Mouse (Mus musculus) spleen, postnatal 4 days (tissue): Measurements from ENCODE around the gene Acvr2a.

Source experiments
- DNase-seq, 2 experiments: peaks; one replicate each; pipeline ENCODE4 v3.0.0; 2022; ENCODE audit warnings: low spot score in 2 of 2

Gene Acvr2a

DNA sequence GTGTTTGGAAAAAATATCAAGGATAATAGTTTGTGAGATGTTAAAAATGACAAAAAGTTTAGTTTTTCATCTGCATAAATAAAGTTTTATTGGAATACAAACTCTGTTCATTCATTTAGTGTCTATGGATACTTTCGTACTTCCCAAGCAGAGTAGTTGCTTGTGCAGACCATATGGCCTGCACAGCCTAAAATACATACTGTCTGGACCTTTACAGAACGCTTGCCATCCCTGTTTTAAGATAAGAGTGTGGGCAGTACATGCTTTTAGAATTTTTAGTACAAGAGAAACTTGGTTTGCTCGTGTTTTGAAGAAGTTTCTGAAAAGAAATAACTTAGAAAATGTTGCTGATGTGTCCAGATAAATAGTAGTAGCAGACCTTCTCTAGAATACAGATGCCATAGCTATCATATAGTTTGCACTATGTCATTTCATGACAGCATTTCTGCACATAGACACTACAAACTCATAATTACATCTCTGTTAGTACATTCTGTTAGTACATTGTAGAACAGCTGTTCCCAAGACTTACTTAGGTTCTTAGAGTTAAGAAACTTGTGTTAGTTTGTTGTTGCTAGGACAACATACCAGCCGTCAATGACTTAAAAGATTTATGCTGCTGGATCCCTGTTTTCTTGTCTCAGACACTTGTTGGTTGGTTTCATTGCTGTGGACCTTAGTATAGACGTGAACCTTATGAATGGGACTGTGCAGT lies 54.4 kb downstream of the Acvr2a start:
- no peak for DNase-seq

DNA sequence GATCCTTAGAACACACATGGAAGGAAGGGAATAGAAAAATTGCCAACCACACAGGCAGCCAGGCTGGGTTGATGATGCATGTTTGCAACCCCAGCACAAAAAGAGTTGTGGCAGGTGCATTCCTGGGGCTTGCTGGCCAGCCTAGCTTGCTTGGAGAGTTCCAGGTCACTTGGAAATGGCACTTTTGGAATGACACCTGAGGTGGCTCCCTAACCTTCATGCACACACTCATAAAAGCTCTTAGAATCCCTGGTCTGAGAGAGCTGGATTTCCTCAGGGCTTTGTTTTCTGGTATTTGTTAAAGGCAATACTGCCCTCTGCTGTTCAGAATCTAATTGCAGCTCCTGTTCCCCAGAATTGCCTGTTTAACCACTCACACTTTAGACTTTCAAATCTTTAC lies 72.0 kb downstream of the Acvr2a start:
- no peak for DNase-seq

DNA sequence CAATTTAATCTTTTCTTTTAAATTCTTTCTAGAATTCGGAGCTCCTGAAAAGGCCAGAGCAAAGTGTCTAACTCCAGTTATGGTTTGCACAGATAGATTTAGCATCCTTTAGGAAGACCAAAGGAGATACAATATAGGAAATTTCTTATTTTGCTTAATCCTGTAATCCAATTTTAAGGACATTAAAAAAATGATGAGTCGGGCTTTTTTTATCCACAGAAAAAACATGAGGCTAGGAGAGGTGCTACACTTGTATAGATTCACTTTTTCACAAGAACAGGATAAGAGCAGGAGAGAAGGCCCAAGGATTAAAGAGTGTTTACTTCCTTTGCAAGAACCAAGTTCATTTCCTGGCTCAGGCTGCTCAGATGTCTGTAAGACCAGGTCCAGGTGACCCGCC lies 81.3 kb downstream of the Acvr2a start:
- DNase-seq: no peak

DNA sequence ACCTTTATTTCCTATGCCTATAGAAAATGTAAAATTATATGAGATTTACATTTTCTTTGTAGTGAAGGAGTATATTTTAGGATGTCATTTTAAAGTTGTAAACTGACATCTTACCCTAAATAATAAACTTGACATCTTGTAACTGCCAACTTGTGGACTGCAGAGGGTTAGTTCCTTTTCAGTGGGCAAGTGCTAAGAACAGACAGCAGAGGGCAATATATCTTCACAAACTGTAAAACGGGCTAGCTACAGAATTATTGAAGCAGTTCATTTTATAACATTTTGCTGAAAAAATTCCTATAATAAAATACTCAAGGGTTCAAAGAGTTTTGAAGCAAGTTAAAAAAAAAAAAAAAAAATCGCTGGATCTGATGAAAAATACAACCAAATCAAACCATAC lies 95.0 kb downstream of the Acvr2a start:
- DNase-seq: no peak

DNA sequence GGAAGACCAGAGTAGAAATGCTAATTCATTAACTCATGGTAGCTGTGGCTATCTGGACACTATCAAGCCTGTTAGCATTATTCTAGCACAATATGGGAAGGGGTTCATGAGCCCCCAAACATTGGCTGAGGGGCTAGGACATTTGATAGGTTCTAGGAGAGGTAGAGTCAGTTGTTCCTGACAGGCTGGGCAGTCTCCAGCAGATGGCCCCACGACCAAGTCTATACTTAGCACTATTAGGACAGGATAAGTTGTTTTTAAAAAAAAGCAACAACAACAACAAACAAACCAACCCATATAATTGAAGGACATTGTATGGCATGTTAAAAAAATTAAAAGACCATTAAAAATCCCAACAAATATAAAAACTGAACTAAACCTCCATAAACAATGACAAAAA lies 100.3 kb downstream of the Acvr2a start:
- DNase-seq: no peak

DNA sequence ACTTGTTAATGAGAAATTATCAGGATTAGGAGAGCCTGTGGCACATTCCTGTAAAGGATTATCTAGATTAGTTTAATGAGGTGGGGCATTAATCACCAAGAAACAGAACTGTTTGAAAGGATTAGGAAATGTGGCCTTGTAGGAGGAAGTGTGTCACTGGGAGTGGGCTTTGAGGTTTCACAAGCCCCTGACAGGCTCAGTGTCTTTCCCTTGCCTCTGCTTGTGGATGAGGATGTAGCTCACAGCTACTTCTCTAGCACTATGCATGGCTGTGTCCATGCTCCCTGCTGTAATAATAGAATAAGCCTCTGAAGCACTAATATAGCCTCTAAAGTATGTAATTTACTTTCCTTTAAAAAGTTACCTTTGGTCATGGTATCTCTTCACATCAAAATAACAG lies 101.9 kb downstream of the Acvr2a start:
- no peak for DNase-seq

DNA sequence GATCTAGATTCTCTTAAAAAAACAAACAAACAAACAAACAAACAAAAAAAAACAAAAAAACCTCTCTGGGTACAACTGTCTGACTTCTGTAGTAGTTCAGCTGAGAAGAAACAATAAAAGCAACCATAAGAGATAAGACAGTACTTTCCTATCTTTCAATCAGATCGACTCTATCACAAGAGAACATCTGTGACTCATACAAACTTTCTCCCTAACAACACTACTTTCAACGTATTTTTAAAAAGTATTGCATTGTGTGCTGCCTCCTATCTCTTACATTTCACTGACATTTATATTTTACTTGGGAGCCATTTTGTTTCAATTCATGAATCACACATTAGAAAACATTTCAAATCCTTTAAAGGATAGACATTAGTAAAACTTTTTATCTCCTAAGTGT lies 121.1 kb downstream of the Acvr2a start:
- no peak for DNase-seq

DNA sequence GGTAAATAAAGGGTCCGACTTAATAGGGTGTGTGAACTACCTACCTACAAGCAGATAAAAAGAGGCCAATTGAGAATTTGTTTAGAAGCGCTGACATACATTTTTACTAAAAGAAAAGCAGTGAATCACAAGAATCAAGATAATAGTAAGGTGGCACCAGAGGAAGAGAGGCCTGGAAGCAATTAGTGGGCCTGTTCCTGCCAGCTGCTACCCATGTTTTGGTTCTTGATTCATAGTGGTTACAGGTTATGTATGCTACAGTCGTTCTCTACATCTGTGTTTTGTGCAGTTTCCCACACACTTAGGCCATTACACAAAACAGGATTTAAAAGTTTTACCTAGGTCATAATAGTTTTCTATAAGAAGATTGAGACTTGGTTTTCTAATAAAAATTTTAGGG lies 133.9 kb downstream of the Acvr2a start:
- no peak for DNase-seq

DNA sequence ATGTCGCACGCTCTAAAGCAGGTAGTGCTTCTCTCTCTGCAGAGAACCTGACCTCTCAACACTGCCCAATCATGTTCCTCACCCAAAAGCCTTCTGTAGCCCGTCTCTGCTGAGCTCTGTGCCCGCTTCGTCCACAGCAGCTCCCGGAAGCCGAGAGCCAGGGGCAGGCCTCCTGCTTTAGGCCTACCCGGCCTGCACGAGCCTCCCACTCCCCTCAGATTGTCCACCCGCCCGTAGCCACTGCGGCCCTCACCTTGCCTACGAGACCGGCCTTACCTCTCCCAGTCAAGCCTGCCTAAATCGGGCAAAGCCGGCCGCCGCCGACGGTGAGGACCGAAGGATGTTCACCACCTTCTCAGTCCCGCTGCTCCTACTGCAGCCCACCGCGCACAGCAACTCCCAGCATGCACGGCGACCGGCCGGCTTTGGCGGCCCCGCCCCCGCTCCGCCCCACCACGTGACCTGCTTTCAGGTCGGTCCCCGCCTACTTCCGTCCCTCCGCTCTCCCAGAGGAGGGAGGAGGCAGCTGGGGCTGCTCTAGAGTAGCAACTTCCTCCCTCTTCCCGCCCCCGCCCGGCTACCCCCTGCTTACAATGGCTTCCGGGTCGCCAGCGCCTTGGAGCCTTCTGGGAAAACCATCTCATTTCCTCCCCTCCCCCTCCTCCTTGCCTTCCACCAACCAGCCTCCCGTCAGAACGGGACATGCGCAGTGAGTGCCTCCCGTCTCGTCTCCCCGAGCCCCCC lies 135.1 kb downstream of the Acvr2a start, which contains the start of gene Mbd5:
Gene Mbd5 (plus strand): TSS at position 668 of the 744 bp plus-strand sequence.
- DNase-seq: peak; percentile 99

DNA sequence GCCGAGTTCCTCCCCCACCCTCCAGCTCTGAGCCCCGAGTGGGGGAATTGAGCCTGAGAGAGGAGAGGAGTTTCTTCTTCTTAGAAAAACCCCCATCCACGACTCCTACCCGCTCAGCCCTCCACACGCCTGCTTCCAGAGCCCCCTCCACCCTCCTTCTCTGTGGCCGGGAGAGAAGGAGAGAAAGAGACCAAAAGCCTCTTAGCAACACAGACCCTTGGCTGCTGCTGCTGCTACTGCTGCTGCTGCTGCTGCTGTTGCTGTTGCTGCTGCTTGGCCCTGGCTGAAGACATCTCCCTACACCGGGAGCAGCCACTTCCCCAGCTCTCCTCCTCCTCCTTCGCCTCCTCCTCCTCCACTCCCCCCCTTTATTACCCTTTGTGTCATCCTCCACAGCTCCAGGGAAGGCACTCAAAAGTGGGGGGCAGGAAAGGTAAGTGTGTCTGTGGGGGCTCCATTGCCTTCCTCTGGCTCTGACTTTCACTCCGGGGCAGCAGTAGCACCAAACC lies 135.9 kb downstream of the Acvr2a start:
- DNase-seq: peak; percentile 30 to 77

DNA sequence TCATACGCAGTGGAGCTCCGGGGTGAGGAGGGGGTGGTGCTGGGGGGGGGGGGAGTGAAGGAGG lies 136.2 kb downstream of the Acvr2a start, which contains the start of gene Orc4:
Gene Orc4 (minus strand): TSS at position 26 of the 64 bp plus-strand sequence.
- DNase-seq: no peak

DNA sequence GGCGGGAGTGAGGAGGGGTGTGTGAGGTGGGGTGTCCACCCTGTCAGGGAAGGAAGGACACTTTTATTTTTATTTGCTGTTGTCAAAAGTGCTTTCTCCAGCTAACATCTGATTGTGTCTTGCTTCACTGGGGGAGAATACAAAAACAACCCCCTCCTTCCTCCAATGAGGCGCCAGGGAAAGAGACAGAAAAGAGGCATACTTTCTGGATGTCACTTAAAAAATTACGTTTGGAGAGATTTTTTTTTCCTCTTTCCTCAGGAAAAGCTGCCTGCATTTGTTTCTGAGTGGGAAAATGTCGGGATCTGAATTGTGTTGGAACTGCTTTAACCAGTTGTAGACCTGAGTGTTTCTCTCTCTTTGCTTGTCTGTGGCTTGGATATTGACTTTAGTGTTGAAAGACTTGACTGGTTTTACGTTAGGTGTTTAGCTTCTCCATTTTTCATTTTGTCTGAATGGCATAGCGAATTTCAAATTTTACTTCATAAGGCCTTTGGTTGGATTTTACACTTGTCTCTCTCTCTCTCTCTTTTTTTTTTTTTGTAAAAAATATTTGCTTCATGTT lies 136.5 kb downstream of the Acvr2a start:
- no peak for DNase-seq
